Mouse (Mus musculus): ENCODE measurements around the gene Cggbp1. TPM values are rescaled to one million over a fixed set of nuclear protein-coding genes. Genes with fewer than 3 reads are reported as not detected.

Cggbp1 gene
- polyA plus RNA-seq, 1 experiment from 2014 or later, result 64.2 TPM

GRCm38 (mm10) chr16:64907112-64907511, 55.3 kb downstream of the Cggbp1 start:
- Histone ChIP-seq H3K36me3 (ENCODE audit: insufficient read depth, low read length) (no peaks in the 10 kb centered on the region), H3K9me3 (replicated peaks; ENCODE audit: low read length) (no peaks in the 10 kb centered on the region), H3K9ac (ENCODE audit: low read depth, low read length) (no peak overlapping the region), H3K4me2 (ENCODE audit: low read length) (no peak overlapping the region), H3K4me1 (replicated peaks; ENCODE audit: insufficient read depth, low read length) (no peaks in the 10 kb centered on the region), H3K27me3 (ENCODE audit: insufficient read depth, low read length) (no peaks in the 10 kb centered on the region), H3K4me3 (replicated peaks; ENCODE audit: low read depth, low read length) (no peak overlapping the region), H3K27ac (no peak overlapping the region)
- ATAC-seq (replicated peaks; ENCODE audit: low FRiP score, low read depth) (no peak), DNase-seq (ENCODE audit: low spot score) (peak; percentile 71)
- 25% methylated on average over 3 of the region's 3 CpGs for WGBS
- TF ChIP-seq CTCF (IDR thresholded peaks at IDR 0.05; ENCODE audit: low read depth), result peak; percentile 75

GRCm38 (mm10) chr16:64908747-64909146, 57.0 kb downstream of the Cggbp1 start:
- Histone ChIP-seq H3K4me1 (replicated peaks; ENCODE audit: insufficient read depth, low read length) (no peaks in the 10 kb centered on the region), H3K4me3 (replicated peaks; ENCODE audit: low read depth, low read length) (no peak overlapping the region), H3K4me2 (ENCODE audit: low read length) (no peak overlapping the region), H3K9me3 (replicated peaks; ENCODE audit: low read length) (no peaks in the 10 kb centered on the region), H3K27me3 (ENCODE audit: insufficient read depth, low read length) (no peaks in the 10 kb centered on the region), H3K27ac (no peak overlapping the region), H3K36me3 (ENCODE audit: insufficient read depth, low read length) (no peaks in the 10 kb centered on the region), H3K9ac (ENCODE audit: low read depth, low read length) (no peak overlapping the region)
- WGBS, result 54% methylated on average over 10 of the region's 10 CpGs
- DNase-seq (ENCODE audit: low spot score) (no peak), ATAC-seq (replicated peaks; ENCODE audit: low FRiP score, low read depth) (peak; percentile 33; the same call in 1 of the 2 replicates)
- no peak for TF ChIP-seq CTCF (IDR thresholded peaks at IDR 0.05; ENCODE audit: low read depth)

Other genes with a start within 250 kb of the Cggbp1 start
- not detected in 2 replicates for gene Csnka2ip, start 249.6 kb upstream of the Cggbp1 start, polyA plus RNA-seq (2015; fragmentation: Nextera tagmentation; extraction: Ambion mirVana)
- 24.7 and 26.5 TPM in 2 replicates for gene 4930453N24Rik, start 80.8 kb upstream of the Cggbp1 start, polyA plus RNA-seq (2015; fragmentation: Nextera tagmentation; extraction: Ambion mirVana)
- gene Zfp654, start 344 bp upstream of the Cggbp1 start, polyA plus RNA-seq (2015; fragmentation: Nextera tagmentation; extraction: Ambion mirVana), result 5.1 TPM in 2 replicates